Mouse (Mus musculus) hindbrain, embryonic 14.5 days (tissue): ENCODE measurements around the gene Sft2d2. TPM values are rescaled to one million over a fixed set of nuclear protein-coding genes. Genes with fewer than 3 reads are reported as not detected.

Source experiments
- ATAC-seq: fragments of 200-750 bp; cut with Nextera tagmentation; 2 replicates; pipeline ENCODE4 v1.8.0; 2017; ENCODE audit warnings: moderate number of reproducible peaks, mild to moderate bottlenecking, moderate TSS enrichment, moderate library complexity; ENCODE audit not compliant: low FRiP score
- DNase-seq: peaks from one replicate; pipeline ENCODE4 v3.0.0-alpha.2; 2015; ENCODE audit warnings: low spot score
- H3K27ac ChIP-seq: fragments of 300-500 bp; sonication (generic); 2 replicates; pipeline ENCODE4 v1.5.1; 2014; ENCODE audit warnings: mild to moderate bottlenecking, moderate library complexity
- H3K27me3 ChIP-seq: fragments of 300-500 bp; sonication (generic); 2 replicates; pipeline ENCODE4 v1.6.1; 2014; ENCODE audit warnings: mild to moderate bottlenecking, low read length, mixed read lengths; ENCODE audit not compliant: control insufficient read depth, insufficient read depth
- H3K36me3 ChIP-seq: fragments of 300-500 bp; sonication (generic); replicated peaks from 2 replicates; pipeline ENCODE4 v1.6.1; 2014; ENCODE audit not compliant: control insufficient read depth, insufficient read depth
- H3K4me1 ChIP-seq: fragments of 300-500 bp; sonication (generic); replicated peaks from 2 replicates; pipeline ENCODE4 v1.6.1; 2014; ENCODE audit warnings: antibody characterized with exemption, low read length, mixed read lengths; ENCODE audit not compliant: control insufficient read depth, insufficient read depth
- H3K4me2 ChIP-seq: fragments of 300-500 bp; sonication (generic); replicated peaks from 2 replicates; pipeline ENCODE4 v1.6.1; 2014; ENCODE audit warnings: mild to moderate bottlenecking, moderate library complexity
- H3K4me3 ChIP-seq: fragments of 300-500 bp; sonication (generic); replicated peaks from 2 replicates; pipeline ENCODE4 v1.5.1; 2014; ENCODE audit warnings: mild to moderate bottlenecking, low read length
- H3K9ac ChIP-seq: fragments of 300-500 bp; sonication (generic); 2 replicates; pipeline ENCODE4 v1.6.1; 2014
- H3K9me3 ChIP-seq: fragments of 300-500 bp; sonication (generic); 2 replicates; pipeline ENCODE4 v1.6.1; 2016; ENCODE audit warnings: low read length; ENCODE audit not compliant: control insufficient read depth
- WGBS: fragments of 180-500 bp; shearing (Covaris S2); extraction: QIAGEN DNeasy Blood & Tissue Kit; methylation state at CpG from one replicate; pipeline ENCODE4 v1.1.7; 2014; 5-methylcytosine and 5-hydroxymethylcytosine counted together
- polyA plus RNA-seq: library from polyadenylated mRNA; unstranded; fragments of >200 nt; fragmentation: Nextera tagmentation; extraction: Ambion mirVana; gene quantifications from 2 replicates; pipeline ENCODE4 v1.2.1, GENCODE M21; 2014

Sft2d2 gene
- polyA plus RNA-seq, 1 experiment from 2014 or later, result 8.0 TPM

- no peak within 1 kb of the TSS for H3K4me3 ChIP-seq
- no peak for DNase-seq
- H3K9me3 ChIP-seq, result no peaks in the 10 kb centered on the region
- 87% methylated on average over 8 of the region's 8 CpGs for WGBS
- no peak within 1 kb of the TSS for H3K27ac ChIP-seq
- no peak within 1 kb of the TSS for H3K9ac ChIP-seq
- no peaks in the 10 kb centered on the region for H3K27me3 ChIP-seq
- no peaks in the 10 kb centered on the region for H3K36me3 ChIP-seq
- no peak within 1 kb of the TSS for H3K4me2 ChIP-seq
- no peak for ATAC-seq
- H3K4me1 ChIP-seq, result no peaks in the 10 kb centered on the region
Observed at GRCm38 (mm10) chr1:165160723-165161405, 33.4 kb downstream of the Sft2d2 start, which contains the start of gene Tbx19. Tbx19 (minus strand) TSS chr1:165160773.

GRCm38 (mm10) chr1:165158841-165159240, 35.4 kb downstream of the Sft2d2 start:
- Histone ChIP-seq H3K9me3 (no peaks in the 10 kb centered on the region), H3K4me1 (no peaks in the 10 kb centered on the region), H3K4me2 (no peak overlapping the region), H3K27ac (no peak overlapping the region), H3K36me3 (no peaks in the 10 kb centered on the region), H3K27me3 (no peaks in the 10 kb centered on the region), H3K9ac (no peak overlapping the region), H3K4me3 (no peak overlapping the region)
- 73% methylated on average over 10 of the region's 10 CpGs for WGBS
- DNase-seq (no peak), ATAC-seq (no peak)

GRCm38 (mm10) chr1:165154162-165154561, 40.1 kb downstream of the Sft2d2 start:
- Histone ChIP-seq H3K4me3 (no peak overlapping the region), H3K9ac (no peak overlapping the region), H3K4me1 (no peaks in the 10 kb centered on the region), H3K27ac (no peak overlapping the region), H3K9me3 (no peaks in the 10 kb centered on the region), H3K36me3 (no peaks in the 10 kb centered on the region), H3K27me3 (no peaks in the 10 kb centered on the region), H3K4me2 (no peak overlapping the region)
- ATAC-seq, result no peak
- DNase-seq, result no peak
- 92% methylated on average over 4 of the region's 4 CpGs for WGBS

- DNase-seq, result no peak
- no peak overlapping the region for H3K4me2 ChIP-seq
- H3K4me1 ChIP-seq, result no peaks in the 10 kb centered on the region
- no peaks in the 10 kb centered on the region for H3K27me3 ChIP-seq
- H3K36me3 ChIP-seq, result no peaks in the 10 kb centered on the region
- WGBS, result 77% methylated on average over 8 of the region's 8 CpGs
- ATAC-seq, result no peak
- H3K9ac ChIP-seq, result no peak overlapping the region
- H3K4me3 ChIP-seq, result no peak overlapping the region
- no peak overlapping the region for H3K27ac ChIP-seq
- H3K9me3 ChIP-seq, result no peaks in the 10 kb centered on the region
Observed at GRCm38 (mm10) chr1:165151216-165151615, 43.0 kb downstream of the Sft2d2 start.

- Histone ChIP-seq H3K36me3 (no peaks in the 10 kb centered on the region), H3K4me1 (no peaks in the 10 kb centered on the region), H3K4me3 (no peak overlapping the region), H3K27ac (no peak overlapping the region), H3K9me3 (0 out of 2 replicates have a peak, but pooled peaks cover 6% of the 10 kb centered on the region), H3K4me2 (no peak overlapping the region), H3K27me3 (no peaks in the 10 kb centered on the region), H3K9ac (no peak overlapping the region)
- DNase-seq (no peak), ATAC-seq (no peak)
- WGBS, result 85% methylated on average over 12 of the region's 12 CpGs
Observed at GRCm38 (mm10) chr1:165142343-165142916, 51.8 kb downstream of the Sft2d2 start.

- H3K36me3 ChIP-seq, result no peaks in the 10 kb centered on the region
- no peak overlapping the region for H3K4me3 ChIP-seq
- H3K4me2 ChIP-seq, result no peak overlapping the region
- DNase-seq, result no peak
- no peak for ATAC-seq
- H3K27me3 ChIP-seq, result no peaks in the 10 kb centered on the region
- H3K4me1 ChIP-seq, result no peaks in the 10 kb centered on the region
- H3K9ac ChIP-seq, result no peak overlapping the region
- H3K9me3 ChIP-seq, result 0 out of 2 replicates have a peak, but pooled peaks cover 6% of the 10 kb centered on the region
- 81% methylated on average over 3 of the region's 3 CpGs for WGBS
- H3K27ac ChIP-seq, result no peak overlapping the region
Observed at GRCm38 (mm10) chr1:165140227-165140626, 54.0 kb downstream of the Sft2d2 start.

- H3K36me3 ChIP-seq, result no peaks in the 10 kb centered on the region
- H3K4me3 ChIP-seq, result no peak overlapping the region
- H3K9ac ChIP-seq, result no peak overlapping the region
- no peaks in the 10 kb centered on the region for H3K9me3 ChIP-seq
- H3K4me2 ChIP-seq, result no peak overlapping the region
- ATAC-seq (no peak), DNase-seq (no peak)
- no peak overlapping the region for H3K27ac ChIP-seq
- WGBS, result 80% methylated on average over 2 of the region's 2 CpGs
- H3K4me1 ChIP-seq, result no peaks in the 10 kb centered on the region
- H3K27me3 ChIP-seq, result no peaks in the 10 kb centered on the region
Observed at GRCm38 (mm10) chr1:165133858-165134257, 60.4 kb downstream of the Sft2d2 start.

- Histone ChIP-seq H3K4me3 (no peak overlapping the region), H3K27me3 (no peaks in the 10 kb centered on the region), H3K27ac (no peak overlapping the region), H3K4me2 (no peak overlapping the region), H3K4me1 (no peaks in the 10 kb centered on the region), H3K9me3 (no peaks in the 10 kb centered on the region), H3K9ac (no peak overlapping the region), H3K36me3 (no peaks in the 10 kb centered on the region)
- 0 out of 2 replicates have a peak, but pooled peaks have one; percentile 18 for ATAC-seq
- no peak for DNase-seq
- 83% methylated on average over 5 of the region's 5 CpGs for WGBS
Observed at GRCm38 (mm10) chr1:165133279-165133678, 61.0 kb downstream of the Sft2d2 start.

- Histone ChIP-seq H3K9me3 (no peaks in the 10 kb centered on the region), H3K4me1 (no peaks in the 10 kb centered on the region), H3K4me3 (no peak overlapping the region), H3K27ac (no peak overlapping the region), H3K9ac (no peak overlapping the region), H3K27me3 (no peaks in the 10 kb centered on the region), H3K36me3 (no peaks in the 10 kb centered on the region), H3K4me2 (no peak overlapping the region)
- WGBS, result 78% methylated on average over 14 of the region's 14 CpGs
- DNase-seq (peak; percentile 91), ATAC-seq (peak; percentile 70)
Observed at GRCm38 (mm10) chr1:165132187-165132877, 61.9 kb downstream of the Sft2d2 start.
